Mouse (Mus musculus) cerebellum, postnatal 36 days (tissue): ENCODE results near the gene Tmem140.

Experiments used
- DNase-seq, 2 experiments: peaks; one replicate each; pipeline ENCODE4 v3.0.0; 2021 to 2022; ENCODE audit warnings: mixed read lengths in 2 of 2

The Tmem140 gene

GRCm38 (mm10) chr6:34862791-34863403 is at the start of gene Tmem140:
TSS of gene Tmem140 (plus strand) at chr6:34863146.
- no peak for DNase-seq

- DNase-seq = no peak
These were observed 38.5 kb upstream of the Tmem140 start for GRCm38 (mm10) chr6:34824406-34824805.

GRCm38 (mm10) chr6:34832352-34832751 is 30.6 kb upstream of the Tmem140 start:
- DNase-seq = no peak

- no peak for DNase-seq
These were observed 1.3 kb upstream of the Tmem140 start for GRCm38 (mm10) chr6:34861546-34862053.

- DNase-seq = no peak
These were observed 565 bp upstream of the Tmem140 start for GRCm38 (mm10) chr6:34862381-34862780.

GRCm38 (mm10) chr6:34863786-34864514 is 1.0 kb downstream of the Tmem140 start:
- DNase-seq = no peak

- DNase-seq = no peak
These were observed 2.3 kb downstream of the Tmem140 start for GRCm38 (mm10) chr6:34865213-34865612.

- no peak for DNase-seq
These were observed 3.0 kb downstream of the Tmem140 start for GRCm38 (mm10) chr6:34865711-34866593.

- DNase-seq = no peak
These were observed 3.8 kb downstream of the Tmem140 start for GRCm38 (mm10) chr6:34866786-34867185.

- DNase-seq = no peak
These were observed 4.5 kb downstream of the Tmem140 start for GRCm38 (mm10) chr6:34867301-34867994.

GRCm38 (mm10) chr6:34867995-34868350 is 5.0 kb downstream of the Tmem140 start:
- no peak for DNase-seq

GRCm38 (mm10) chr6:34868507-34869217 is 5.7 kb downstream of the Tmem140 start:
- DNase-seq = no peak

GRCm38 (mm10) chr6:34869225-34869915 is 6.4 kb downstream of the Tmem140 start:
- no peak for DNase-seq

- no peak for DNase-seq
These were observed 7.2 kb downstream of the Tmem140 start for GRCm38 (mm10) chr6:34870136-34870535.

GRCm38 (mm10) chr6:34870724-34871123 is 7.8 kb downstream of the Tmem140 start:
- DNase-seq = no peak

- no peak for DNase-seq
These were observed 9.0 kb downstream of the Tmem140 start for GRCm38 (mm10) chr6:34871929-34872328.

GRCm38 (mm10) chr6:34872871-34873270 is 9.9 kb downstream of the Tmem140 start:
- DNase-seq = no peak

- DNase-seq = no peak
These were observed 11.4 kb downstream of the Tmem140 start for GRCm38 (mm10) chr6:34874101-34874921.

GRCm38 (mm10) chr6:34875268-34875761 is 12.4 kb downstream of the Tmem140 start:
- DNase-seq = no peak
